Mouse (Mus musculus): Measurements from ENCODE around the gene Paqr8.

DNA sequence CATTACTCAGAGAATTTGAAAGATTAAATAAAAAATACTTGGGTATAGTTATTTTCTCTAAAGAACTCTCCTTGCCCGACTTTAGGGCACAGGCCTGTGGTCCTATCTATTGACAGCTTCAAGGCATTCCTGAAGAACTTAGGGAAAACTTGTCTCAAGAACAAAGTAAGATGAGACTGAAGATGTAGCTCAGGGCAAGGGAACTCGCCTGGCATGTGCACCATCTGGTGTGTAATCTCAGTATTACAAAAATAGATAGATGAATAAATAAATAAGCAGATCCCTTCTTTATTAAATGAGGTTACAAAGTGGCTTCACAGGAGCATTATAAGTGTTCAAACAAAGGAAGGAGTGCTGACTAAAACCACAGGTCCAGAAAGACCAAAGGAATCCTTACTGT, 93.7 kb downstream of the Paqr8 start:
- TF ChIP-seq CTCF (IDR thresholded peaks at IDR 0.05; ENCODE audit: control insufficient read depth, insufficient read depth, insufficient read length) (no peak), MYOG (IDR thresholded peaks at IDR 0.05; ENCODE audit: control insufficient read depth, extremely low read depth, insufficient read length) (no peak), MAX (IDR thresholded peaks at IDR 0.05) (no peak), CEBPB (IDR thresholded peaks at IDR 0.05; ENCODE audit: low read depth) (no peak), USF1 (IDR thresholded peaks at IDR 0.05; ENCODE audit: low read depth) (no peak), MYOD1 (IDR thresholded peaks at IDR 0.05; ENCODE audit: control insufficient read depth, insufficient read length, low read depth) (no peak), FOSL1 (IDR thresholded peaks at IDR 0.05; ENCODE audit: insufficient read depth, low read length, poor library complexity, severe bottlenecking) (no peak)
